Mouse (Mus musculus) liver, adult 2 months (tissue): ENCODE measurements around the gene Ppfia3. TPM values are rescaled to one million over a fixed set of nuclear protein-coding genes. Genes with fewer than 3 reads are reported as not detected.

Experiments
- DNase-seq: peaks from one replicate; pipeline ENCODE4 v3.0.0-alpha.2; 2011; ENCODE audit warnings: low read depth, low spot score; ENCODE audit errors: extremely low read depth
- H3K27ac ChIP-seq: fragments of 200-500 bp; replicated peaks from 2 replicates; pipeline ENCODE4 v1.5.1; 2012; ENCODE audit warnings: low read depth, mild to moderate bottlenecking, control low read depth, inconsistent platforms, low read length; ENCODE audit not compliant: insufficient read depth
- H3K27me3 ChIP-seq: fragments of 200-500 bp; 2 replicates; pipeline ENCODE4 v1.6.1; 2012; ENCODE audit warnings: mild to moderate bottlenecking, moderate library complexity, low read length, inconsistent platforms; ENCODE audit not compliant: control insufficient read depth, insufficient read depth
- H3K36me3 ChIP-seq: fragments of 200-500 bp; 2 replicates; pipeline ENCODE4 v1.6.1; 2012; ENCODE audit warnings: low read length, inconsistent platforms; ENCODE audit not compliant: control insufficient read depth, insufficient read depth
- H3K4me1 ChIP-seq: fragments of 200-500 bp; 2 replicates; pipeline ENCODE4 v1.6.1; 2011; ENCODE audit warnings: low read length; ENCODE audit not compliant: control insufficient read depth, insufficient read depth
- H3K4me3 ChIP-seq: fragments of 200-500 bp; 2 replicates; pipeline ENCODE4 v1.5.1; 2011; ENCODE audit warnings: low read depth, mild to moderate bottlenecking, control low read depth, low read length, moderate library complexity; ENCODE audit not compliant: insufficient read depth
- H3K79me2 ChIP-seq: fragments of 200-500 bp; 2 replicates; pipeline ENCODE4 v1.6.1; 2012; ENCODE audit warnings: inconsistent platforms, mild to moderate bottlenecking, low read length, moderate library complexity; ENCODE audit not compliant: control insufficient read depth, insufficient read depth
- H3K9ac ChIP-seq: fragments of 200-500 bp; 2 replicates; pipeline ENCODE4 v1.6.1; 2012; ENCODE audit warnings: low read depth, mild to moderate bottlenecking, control low read depth, inconsistent platforms, low read length
- CTCF ChIP-seq: fragments of 200-500 bp; IDR thresholded peaks from 2 replicates; pipeline ENCODE4 v1.5.1; 2011; ENCODE audit warnings: low read depth, low read length, control low read depth
- POLR2A ChIP-seq: fragments of 200-500 bp; IDR thresholded peaks from 2 replicates; pipeline ENCODE4 v1.6.1; 2011; ENCODE audit warnings: low read length, control low read depth; ENCODE audit not compliant: insufficient read depth; ENCODE audit errors: extremely low read depth
- WGBS: fragments of 180-500 bp; shearing (Covaris S2); methylation state at CpG from one replicate; pipeline ENCODE4 v1.1.7; 2018; 5-methylcytosine and 5-hydroxymethylcytosine counted together
- polyA plus RNA-seq: library from polyadenylated mRNA; depleted of rRNA; stranded (reverse); fragments of >200 nt; gene quantifications from 2 replicates; pipeline ENCODE4 v1.2.3, GENCODE M21; 2012; rRNA removed
- total RNA-seq: library from RNA; depleted of rRNA; stranded (reverse); fragments of >200 nt; gene quantifications from 2 replicates; pipeline ENCODE4 v1.2.3, GENCODE M21; 2014; rRNA removed

Ppfia3 gene
- total and polyA plus RNA-seq, 2 experiments = not detected

DNA sequence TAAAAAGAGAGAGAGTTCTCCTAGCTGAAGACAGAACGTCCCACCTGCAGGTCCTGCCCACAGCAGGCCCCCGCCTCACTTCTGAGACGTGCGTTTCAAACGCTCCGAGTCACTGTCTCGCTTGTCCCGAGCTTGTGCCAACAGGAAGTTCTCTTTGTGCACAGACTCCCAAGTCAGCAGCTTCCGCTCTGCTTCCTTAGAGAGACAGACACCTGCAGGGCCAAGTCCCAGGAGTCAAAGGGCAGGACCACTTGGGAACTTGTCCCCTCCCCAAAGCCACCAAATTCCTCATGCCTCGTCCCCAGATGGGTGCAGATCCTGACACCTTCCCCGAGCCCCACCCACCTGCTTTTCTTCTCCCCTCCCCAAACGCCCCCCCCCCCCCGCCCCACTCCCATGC lies 62.0 kb downstream of the Ppfia3 start:
- Histone ChIP-seq H3K27ac (no peak overlapping the region), H3K9ac (no peak overlapping the region), H3K79me2 (no peaks in the 10 kb centered on the region), H3K4me1 (no peaks in the 10 kb centered on the region), H3K36me3 (no peaks in the 10 kb centered on the region), H3K27me3 (no peaks in the 10 kb centered on the region), H3K4me3 (no peak overlapping the region)
- WGBS = 53% methylated on average over 13 of the region's 13 CpGs
- DNase-seq = no peak
- TF ChIP-seq POLR2A (no peak), CTCF (no peak)

DNA sequence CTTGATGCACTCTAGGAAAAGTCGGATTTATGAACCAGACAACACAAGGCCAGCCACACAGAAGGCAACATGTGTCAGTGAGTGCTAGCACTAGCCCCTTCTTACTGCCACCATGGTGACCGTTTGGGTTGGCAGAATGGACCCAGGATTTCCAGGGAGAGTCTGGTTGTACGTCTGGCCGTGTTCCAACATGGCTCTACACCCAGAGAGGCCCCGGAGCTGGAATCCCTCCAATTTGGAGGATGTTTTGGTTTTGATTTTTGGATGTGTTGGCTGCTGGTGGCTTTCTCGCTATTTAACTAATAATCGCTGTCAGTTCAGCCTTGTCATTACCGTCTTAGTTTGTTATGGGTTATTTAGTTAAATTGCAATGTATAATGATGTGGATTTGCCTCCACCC lies 64.2 kb downstream of the Ppfia3 start:
- H3K36me3 ChIP-seq = no peaks in the 10 kb centered on the region
- no peak overlapping the region for H3K27ac ChIP-seq
- H3K4me1 ChIP-seq = peaks cover 1% of the 10 kb centered on the region; the same call in 1 of the 2 replicates
- H3K79me2 ChIP-seq = no peaks in the 10 kb centered on the region
- TF ChIP-seq CTCF (no peak), POLR2A (no peak)
- no peak overlapping the region for H3K9ac ChIP-seq
- H3K27me3 ChIP-seq = no peaks in the 10 kb centered on the region
- H3K4me3 ChIP-seq = no peak overlapping the region
- DNase-seq = no peak
- WGBS = 67% methylated on average over 8 of the region's 8 CpGs

DNA sequence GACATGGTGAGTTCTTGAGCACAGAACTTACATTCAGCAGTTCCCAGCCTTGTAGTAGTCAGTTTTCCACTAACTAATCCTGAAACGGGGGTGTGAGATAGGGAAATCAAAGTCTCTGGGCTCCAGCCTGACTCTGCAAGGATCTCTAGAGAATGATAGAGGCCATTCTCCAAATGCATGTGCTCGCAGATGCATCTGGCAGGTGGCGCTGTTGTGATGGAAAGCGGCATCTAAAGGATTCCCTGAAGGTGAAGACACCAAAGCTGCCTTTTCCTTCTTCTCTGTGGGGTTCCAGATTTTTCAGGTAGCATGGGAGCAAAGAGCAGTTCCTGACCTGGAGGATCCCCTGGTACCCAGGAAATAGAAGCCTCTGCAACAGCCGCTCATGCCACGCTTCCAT lies 66.5 kb downstream of the Ppfia3 start:
- Histone ChIP-seq H3K27ac (no peak overlapping the region), H3K27me3 (no peaks in the 10 kb centered on the region), H3K9ac (no peak overlapping the region), H3K4me3 (no peak overlapping the region), H3K79me2 (no peaks in the 10 kb centered on the region), H3K4me1 (peaks cover 1% of the 10 kb centered on the region; the same call in 1 of the 2 replicates), H3K36me3 (no peaks in the 10 kb centered on the region)
- WGBS = 24% methylated on average over 6 of the region's 6 CpGs
- DNase-seq = peak; percentile 28
- TF ChIP-seq CTCF (peak; percentile 64; the same call in 1 of the 2 replicates), POLR2A (no peak)

DNA sequence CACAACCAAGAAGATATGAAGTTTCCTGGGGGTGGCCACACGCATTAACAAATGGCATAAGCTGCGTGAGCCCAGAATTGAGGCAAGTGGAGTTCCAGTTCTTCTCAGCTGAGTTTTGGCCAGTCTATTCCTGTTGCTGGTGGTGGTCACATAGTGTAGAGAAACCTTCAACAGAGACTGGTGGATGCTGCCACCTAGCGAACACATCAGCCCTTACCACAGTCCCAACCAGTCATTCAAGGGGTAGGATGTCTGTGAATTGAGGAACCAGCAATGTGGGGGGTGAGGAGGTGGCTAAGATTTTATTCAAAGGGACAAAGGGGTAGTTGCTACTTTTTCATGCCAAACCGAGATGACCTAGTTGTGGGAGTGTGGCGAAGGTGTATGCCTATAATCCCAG lies 67.1 kb downstream of the Ppfia3 start:
- H3K27ac ChIP-seq = no peak overlapping the region
- peak; percentile 66 for DNase-seq
- H3K4me1 ChIP-seq = peaks cover 1% of the 10 kb centered on the region; the same call in 1 of the 2 replicates
- H3K9ac ChIP-seq = no peak overlapping the region
- H3K79me2 ChIP-seq = no peaks in the 10 kb centered on the region
- no peaks in the 10 kb centered on the region for H3K36me3 ChIP-seq
- no peaks in the 10 kb centered on the region for H3K27me3 ChIP-seq
- H3K4me3 ChIP-seq = no peak overlapping the region
- peak; percentile 76 for TF ChIP-seq CTCF
- TF ChIP-seq POLR2A = no peak
- 16% methylated on average over 5 of the region's 5 CpGs for WGBS

DNA sequence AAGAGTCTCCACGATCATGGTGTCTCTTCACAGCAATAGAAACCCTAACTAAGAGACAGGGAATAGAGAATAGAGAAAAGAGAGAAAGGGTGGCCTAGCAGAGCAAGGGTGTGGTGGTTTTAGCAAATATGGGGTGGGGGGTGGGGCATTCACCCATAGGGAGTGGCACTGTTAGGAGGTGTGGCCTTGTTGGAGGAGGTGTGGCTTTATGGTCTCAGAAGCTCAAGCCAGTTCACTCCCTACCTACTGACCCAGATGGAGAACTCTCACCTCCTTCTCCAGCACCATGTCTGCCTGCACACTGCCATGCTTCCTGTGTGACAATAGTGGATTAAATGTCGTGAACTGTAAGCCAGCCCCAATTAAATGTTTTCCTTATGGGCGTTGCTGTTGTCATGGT lies 69.3 kb downstream of the Ppfia3 start:
- DNase-seq = peak; percentile 69
- H3K79me2 ChIP-seq = no peaks in the 10 kb centered on the region
- 73% methylated on average over 3 of the region's 3 CpGs for WGBS
- no peaks in the 10 kb centered on the region for H3K36me3 ChIP-seq
- TF ChIP-seq POLR2A (no peak), CTCF (no peak)
- no peak overlapping the region for H3K9ac ChIP-seq
- no peaks in the 10 kb centered on the region for H3K27me3 ChIP-seq
- no peak overlapping the region for H3K27ac ChIP-seq
- H3K4me3 ChIP-seq = no peak overlapping the region
- peaks cover 1% of the 10 kb centered on the region; the same call in 1 of the 2 replicates for H3K4me1 ChIP-seq

DNA sequence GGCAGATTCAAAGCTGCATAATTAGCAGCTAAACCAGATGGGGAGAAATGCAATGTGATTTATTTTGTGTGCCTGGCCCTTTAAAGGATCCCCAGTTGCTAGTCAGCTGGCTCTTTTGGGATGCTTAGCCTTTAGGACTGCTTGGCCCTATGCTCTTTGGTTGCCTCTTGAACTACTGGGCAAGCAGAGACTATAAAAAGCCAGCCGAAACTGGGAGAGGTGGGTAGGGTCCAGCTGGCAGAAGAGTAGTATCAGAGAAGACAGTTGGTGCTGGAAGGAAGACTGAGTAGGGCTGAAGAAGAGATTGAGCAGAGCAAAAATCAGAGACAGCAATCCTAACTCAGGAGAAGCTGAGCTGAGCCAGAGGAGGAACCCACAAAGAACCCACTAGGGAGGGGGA lies 70.2 kb downstream of the Ppfia3 start:
- Histone ChIP-seq H3K4me3 (no peak overlapping the region), H3K79me2 (no peaks in the 10 kb centered on the region), H3K9ac (no peak overlapping the region), H3K4me1 (peaks cover 1% of the 10 kb centered on the region; the same call in 1 of the 2 replicates), H3K36me3 (no peaks in the 10 kb centered on the region), H3K27ac (no peak overlapping the region), H3K27me3 (no peaks in the 10 kb centered on the region)
- peak; percentile 53 for DNase-seq
- TF ChIP-seq CTCF (no peak), POLR2A (no peak)
- 94% methylated on average over 1 of the region's 1 CpGs for WGBS

Other genes starting within 250 kb of the Ppfia3 start
Only the 30 nearest of the 35 such genes appear.
- 48.0 and 59.1 TPM in 2 replicates for gene Pih1d1, start 212.7 kb downstream of the Ppfia3 start, total RNA-seq
- gene Pih1d1, start 212.7 kb downstream of the Ppfia3 start, polyA plus RNA-seq = 62.1 and 66.4 TPM in 2 replicates
- 33.3 and 47.6 TPM in 2 replicates for gene Aldh16a1, start 212.4 kb downstream of the Ppfia3 start, total RNA-seq
- gene Aldh16a1, start 212.4 kb downstream of the Ppfia3 start, polyA plus RNA-seq = 116 and 162 TPM in 2 replicates
- gene Slc17a7, start 203.1 kb downstream of the Ppfia3 start, total RNA-seq = 0.07 TPM in 1 of 2 replicates, not detected in the other
- not detected in 2 replicates for gene Slc17a7, start 203.1 kb downstream of the Ppfia3 start, polyA plus RNA-seq
- gene Gfy, start 187.4 kb downstream of the Ppfia3 start, total RNA-seq = not detected in 2 replicates
- gene Gfy, start 187.4 kb downstream of the Ppfia3 start, polyA plus RNA-seq = not detected in 2 replicates
- gene Pth2, start 186.0 kb downstream of the Ppfia3 start, total RNA-seq = not detected in 2 replicates
- not detected in 2 replicates for gene Pth2, start 186.0 kb downstream of the Ppfia3 start, polyA plus RNA-seq
- not detected in 2 replicates for gene Ccdc155, start 162.1 kb downstream of the Ppfia3 start, total RNA-seq
- gene Ccdc155, start 162.1 kb downstream of the Ppfia3 start, polyA plus RNA-seq = not detected in 2 replicates
- not detected in 2 replicates for gene Dkkl1, start 154.9 kb downstream of the Ppfia3 start, total RNA-seq
- gene Dkkl1, start 154.9 kb downstream of the Ppfia3 start, polyA plus RNA-seq = 0.21 TPM in 1 of 2 replicates, not detected in the other
- 1.2 and 1.5 TPM in 2 replicates for gene Tead2, start 151.3 kb downstream of the Ppfia3 start, total RNA-seq
- gene Tead2, start 151.3 kb downstream of the Ppfia3 start, polyA plus RNA-seq = 0.97 and 2.9 TPM in 2 replicates
- 1.4 and 1.5 TPM in 2 replicates for gene Cd37, start 127.9 kb downstream of the Ppfia3 start, total RNA-seq
- gene Cd37, start 127.9 kb downstream of the Ppfia3 start, polyA plus RNA-seq = 4.5 and 11.5 TPM in 2 replicates
- gene Slc6a16, start 125.9 kb downstream of the Ppfia3 start, total RNA-seq = 0.20 and 0.37 TPM in 2 replicates
- gene Slc6a16, start 125.9 kb downstream of the Ppfia3 start, polyA plus RNA-seq = 0.86 and 1.9 TPM in 2 replicates
- gene Slc6a21, start 89.5 kb downstream of the Ppfia3 start, total RNA-seq = not detected in 2 replicates
- 0.12 and 0.18 TPM in 2 replicates for gene Slc6a21, start 89.5 kb downstream of the Ppfia3 start, polyA plus RNA-seq
- 1.2 TPM in 2 replicates for gene Trpm4, start 33.2 kb downstream of the Ppfia3 start, total RNA-seq
- gene Trpm4, start 33.2 kb downstream of the Ppfia3 start, polyA plus RNA-seq = 1.2 and 1.5 TPM in 2 replicates
- 0.28 TPM in 1 of 2 replicates, not detected in the other for gene Hrc, start 31.7 kb downstream of the Ppfia3 start, total RNA-seq
- not detected in 2 replicates for gene Hrc, start 31.7 kb downstream of the Ppfia3 start, polyA plus RNA-seq
- gene Lin7b, start 3.6 kb upstream of the Ppfia3 start, total RNA-seq = not detected in 2 replicates
- not detected in 2 replicates for gene Lin7b, start 3.6 kb upstream of the Ppfia3 start, polyA plus RNA-seq
- 43.3 and 46.4 TPM in 2 replicates for gene Snrnp70, start 28.7 kb upstream of the Ppfia3 start, total RNA-seq
- gene Snrnp70, start 28.7 kb upstream of the Ppfia3 start, polyA plus RNA-seq = 59.2 and 101 TPM in 2 replicates
- gene Kcna7, start 38.6 kb upstream of the Ppfia3 start, total RNA-seq = under 0.01 TPM in 1 of 2 replicates, not detected in the other
- gene Kcna7, start 38.6 kb upstream of the Ppfia3 start, polyA plus RNA-seq = not detected in 2 replicates
- 0.13 TPM in 1 of 2 replicates, not detected in the other for gene Ntf5, start 46.7 kb upstream of the Ppfia3 start, total RNA-seq
- gene Ntf5, start 46.7 kb upstream of the Ppfia3 start, polyA plus RNA-seq = 0.04 TPM in 1 of 2 replicates, not detected in the other
- not detected in 2 replicates for gene Lhb, start 53.8 kb upstream of the Ppfia3 start, total RNA-seq
- gene Lhb, start 53.8 kb upstream of the Ppfia3 start, polyA plus RNA-seq = not detected in 2 replicates
- gene Gys1, start 67.8 kb upstream of the Ppfia3 start, total RNA-seq = 1.2 TPM in 2 replicates
- 2.6 and 4.8 TPM in 2 replicates for gene Gys1, start 67.8 kb upstream of the Ppfia3 start, polyA plus RNA-seq
- 8.9 and 12.3 TPM in 2 replicates for gene Ruvbl2, start 71.1 kb upstream of the Ppfia3 start, total RNA-seq
- 18.4 and 28.8 TPM in 2 replicates for gene Ruvbl2, start 71.1 kb upstream of the Ppfia3 start, polyA plus RNA-seq
- 3,170 and 4,966 TPM in 2 replicates for gene Ftl1, start 92.9 kb upstream of the Ppfia3 start, total RNA-seq
- 12,947 and 13,613 TPM in 2 replicates for gene Ftl1, start 92.9 kb upstream of the Ppfia3 start, polyA plus RNA-seq
- gene Bax, start 99.9 kb upstream of the Ppfia3 start, total RNA-seq = 19.5 and 23.8 TPM in 2 replicates
- 49.8 and 62.0 TPM in 2 replicates for gene Bax, start 99.9 kb upstream of the Ppfia3 start, polyA plus RNA-seq
- gene Tulp2, start 114.9 kb upstream of the Ppfia3 start, total RNA-seq = 0.07 and 0.18 TPM in 2 replicates
- gene Tulp2, start 114.9 kb upstream of the Ppfia3 start, polyA plus RNA-seq = 0.30 and 0.31 TPM in 2 replicates
- 1.3 and 5.7 TPM in 2 replicates for gene Gm45808, start 119.8 kb upstream of the Ppfia3 start, total RNA-seq
- 0.28 and 1.5 TPM in 2 replicates for gene Gm45808, start 119.8 kb upstream of the Ppfia3 start, polyA plus RNA-seq
- gene Dhdh, start 121.8 kb upstream of the Ppfia3 start, total RNA-seq = 73.7 and 79.3 TPM in 2 replicates
- 37.2 and 37.7 TPM in 2 replicates for gene Dhdh, start 121.8 kb upstream of the Ppfia3 start, polyA plus RNA-seq
- 68.1 and 84.8 TPM in 2 replicates for gene Nucb1, start 143.4 kb upstream of the Ppfia3 start, total RNA-seq
- 307 and 310 TPM in 2 replicates for gene Nucb1, start 143.4 kb upstream of the Ppfia3 start, polyA plus RNA-seq
- 4.3 and 4.4 TPM in 2 replicates for gene Ppp1r15a, start 159.2 kb upstream of the Ppfia3 start, total RNA-seq
- gene Ppp1r15a, start 159.2 kb upstream of the Ppfia3 start, polyA plus RNA-seq = 10.8 and 14.9 TPM in 2 replicates
- 0.55 and 0.60 TPM in 2 replicates for gene Plekha4, start 159.3 kb upstream of the Ppfia3 start, total RNA-seq
- 1.00 and 1.8 TPM in 2 replicates for gene Plekha4, start 159.3 kb upstream of the Ppfia3 start, polyA plus RNA-seq
- gene Hsd17b14, start 187.9 kb upstream of the Ppfia3 start, total RNA-seq = not detected in 2 replicates
- not detected in 2 replicates for gene Hsd17b14, start 187.9 kb upstream of the Ppfia3 start, polyA plus RNA-seq
- 14.7 and 18.1 TPM in 2 replicates for gene Bcat2, start 203.1 kb upstream of the Ppfia3 start, total RNA-seq
- gene Bcat2, start 203.1 kb upstream of the Ppfia3 start, polyA plus RNA-seq = 41.0 and 54.5 TPM in 2 replicates